Mouse (Mus musculus) megakaryocyte, embryonic 14.5 days (primary cell): ENCODE measurements around the gene Rab31.

ENCODE experiments used
- FLI1 ChIP-seq: IDR thresholded peaks from 2 replicates; pipeline ENCODE4 v1.6.1; 2012; ENCODE audit warnings: low read length, inconsistent platforms, mixed read lengths
- GATA1 ChIP-seq: IDR thresholded peaks from 3 replicates; pipeline ENCODE4 v1.6.1; 2012; ENCODE audit warnings: mixed read lengths, low read length, inconsistent platforms, borderline replicate concordance

DNA sequence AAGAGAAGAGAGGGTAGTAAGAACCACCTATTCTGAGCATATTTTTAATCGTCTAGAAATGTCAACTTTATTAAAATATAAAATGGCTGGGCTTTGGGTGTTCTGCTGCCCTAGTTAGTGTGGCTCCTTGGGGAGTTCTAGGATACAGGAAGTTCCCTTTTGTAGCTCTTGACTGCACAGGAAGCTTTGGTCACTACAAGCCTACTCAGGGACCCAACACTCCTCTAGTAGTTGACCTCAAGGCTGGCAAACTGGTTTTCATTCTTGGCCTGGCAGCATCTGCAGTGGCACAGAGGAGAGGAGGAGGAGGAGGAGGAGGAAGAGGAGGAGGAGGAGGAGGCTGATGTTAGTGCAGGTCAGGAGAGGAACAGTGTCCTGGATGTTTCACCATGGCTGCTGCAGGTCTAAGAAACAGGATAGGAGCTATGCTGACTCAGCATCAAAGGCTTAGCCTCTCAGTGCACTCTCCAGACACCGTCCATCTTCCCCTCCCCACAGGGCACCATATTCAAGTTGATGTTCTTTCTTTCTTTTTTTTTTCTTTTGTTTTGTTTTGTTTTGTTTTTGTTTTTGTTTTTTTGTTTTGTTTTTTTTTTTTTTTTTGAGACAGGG lies 91.6 kb downstream of the Rab31 start:
- no peak for TF ChIP-seq GATA1
- no peak for TF ChIP-seq FLI1
